Mouse (Mus musculus) cerebellum, adult 2 months (tissue): ENCODE results near the gene 4931414P19Rik. TPM values are rescaled to one million over a fixed set of nuclear protein-coding genes. Genes with fewer than 3 reads are reported as not detected.

Source experiments
- DNase-seq, 2 experiments: peaks; one replicate each; pipeline ENCODE4 v3.0.0; 2021
- H3K27ac ChIP-seq: fragments of 200-500 bp; 2 replicates; pipeline ENCODE4 v1.5.1; 2012; ENCODE audit warnings: low read length, control low read depth, inconsistent platforms; ENCODE audit not compliant: insufficient read depth
- H3K27me3 ChIP-seq: fragments of 200-500 bp; 2 replicates; pipeline ENCODE4 v1.6.1; 2012; ENCODE audit warnings: inconsistent platforms, mild to moderate bottlenecking, low read length, moderate library complexity; ENCODE audit not compliant: control insufficient read depth, insufficient read depth
- H3K4me1 ChIP-seq: fragments of 200-500 bp; 2 replicates; pipeline ENCODE4 v1.6.1; 2011; ENCODE audit warnings: low read length; ENCODE audit not compliant: control insufficient read depth, insufficient read depth
- H3K4me3 ChIP-seq: fragments of 200-500 bp; replicated peaks from 2 replicates; pipeline ENCODE3; 2011; ENCODE audit warnings: mild to moderate bottlenecking, low read depth, low read length, control low read depth; ENCODE audit not compliant: insufficient read depth
- CTCF ChIP-seq: fragments of 200-500 bp; IDR thresholded peaks from 2 replicates; pipeline ENCODE4 v1.5.1; 2011; ENCODE audit warnings: low read depth, mild to moderate bottlenecking, control low read depth, low read length, moderate library complexity, borderline replicate concordance; ENCODE audit not compliant: insufficient read depth
- POLR2A ChIP-seq: fragments of 200-500 bp; IDR thresholded peaks from 2 replicates; pipeline ENCODE4 v1.6.1; 2011; ENCODE audit warnings: low read length, control low read depth, borderline replicate concordance; ENCODE audit not compliant: insufficient read depth
- WGBS: fragments of 180-500 bp; shearing (Covaris S2); methylation state at CpG from one replicate; pipeline ENCODE4 v1.1.7; 2018; 5-methylcytosine and 5-hydroxymethylcytosine counted together
- polyA plus RNA-seq: library from polyadenylated mRNA; depleted of rRNA; stranded (reverse); fragments of >200 nt; gene quantifications from 2 replicates; pipeline ENCODE4 v1.2.3, GENCODE M21; 2012

Gene 4931414P19Rik
- polyA plus RNA-seq, 1 experiment, result 4.0 TPM

GRCm38 (mm10) chr14:54577089-54577982 lies 28.5 kb downstream of the 4931414P19Rik start, which contains the start of gene Ajuba:
Gene Ajuba, minus strand, starts transcription at chr14:54577558.
- TF ChIP-seq POLR2A, result no peak
- peaks cover 10% of the 10 kb centered on the region; the same call in 1 of the 2 replicates for H3K27me3 ChIP-seq
- no peak within 1 kb of the TSS for H3K27ac ChIP-seq
- WGBS, result under 1% methylated on average over 66 of the region's 66 CpGs
- peak; percentile 49 to 57 for DNase-seq
- H3K4me3 ChIP-seq, result peak within 1 kb of the TSS; percentile 60
- H3K4me1 ChIP-seq, result no peaks in the 10 kb centered on the region

GRCm38 (mm10) chr14:54576241-54577088 lies 29.3 kb downstream of the 4931414P19Rik start:
- Histone ChIP-seq H3K27me3 (peaks cover 10% of the 10 kb centered on the region; the same call in 1 of the 2 replicates), H3K4me1 (no peaks in the 10 kb centered on the region), H3K27ac (no peak overlapping the region), H3K4me3 (peak overlapping the region; percentile 60)
- under 1% methylated on average over 84 of the region's 84 CpGs for WGBS
- TF ChIP-seq CTCF (no peak), POLR2A (no peak)
- DNase-seq, result no peak

- H3K4me3 ChIP-seq, result no peak overlapping the region
- H3K27ac ChIP-seq, result no peak overlapping the region
- TF ChIP-seq POLR2A, result no peak
- TF ChIP-seq CTCF, result no peak
- under 1% methylated on average over 39 of the region's 39 CpGs for WGBS
- H3K27me3 ChIP-seq, result peaks cover 10% of the 10 kb centered on the region; the same call in 1 of the 2 replicates
- DNase-seq, result no peak
- no peaks in the 10 kb centered on the region for H3K4me1 ChIP-seq
Measured at GRCm38 (mm10) chr14:54575631-54576030, 30.2 kb downstream of the 4931414P19Rik start.

- H3K27me3 ChIP-seq, result peaks cover 10% of the 10 kb centered on the region; the same call in 1 of the 2 replicates
- DNase-seq, result no peak
- WGBS, result 18% methylated on average over 8 of the region's 8 CpGs
- no peaks in the 10 kb centered on the region for H3K4me1 ChIP-seq
- H3K4me3 ChIP-seq, result no peak overlapping the region
- no peak overlapping the region for H3K27ac ChIP-seq
- no peak for TF ChIP-seq POLR2A
- no peak for TF ChIP-seq CTCF
Measured at GRCm38 (mm10) chr14:54575031-54575430, 30.8 kb downstream of the 4931414P19Rik start.

GRCm38 (mm10) chr14:54574253-54574652 lies 31.5 kb downstream of the 4931414P19Rik start:
- TF ChIP-seq POLR2A (no peak), CTCF (no peak)
- Histone ChIP-seq H3K4me1 (no peaks in the 10 kb centered on the region), H3K27me3 (peaks cover 10% of the 10 kb centered on the region; the same call in 1 of the 2 replicates), H3K4me3 (no peak overlapping the region), H3K27ac (no peak overlapping the region)
- no peak for DNase-seq
- WGBS, result 31% methylated on average over 4 of the region's 4 CpGs

- H3K4me3 ChIP-seq, result no peak overlapping the region
- no peak for TF ChIP-seq POLR2A
- no peak for TF ChIP-seq CTCF
- DNase-seq, result no peak
- no peak overlapping the region for H3K27ac ChIP-seq
- 44% methylated on average over 14 of the region's 14 CpGs for WGBS
- no peaks in the 10 kb centered on the region for H3K4me1 ChIP-seq
- H3K27me3 ChIP-seq, result peaks cover 10% of the 10 kb centered on the region; the same call in 1 of the 2 replicates
Measured at GRCm38 (mm10) chr14:54572790-54573736, 32.7 kb downstream of the 4931414P19Rik start.

GRCm38 (mm10) chr14:54572122-54572521 lies 33.7 kb downstream of the 4931414P19Rik start:
- H3K27ac ChIP-seq, result no peak overlapping the region
- WGBS, result 56% methylated on average over 4 of the region's 4 CpGs

More at GRCm38 (mm10) chr14:54572122-54572521, 33.7 kb downstream of the 4931414P19Rik start:
- H3K4me3 ChIP-seq, result no peak overlapping the region
- no peak for DNase-seq
- TF ChIP-seq POLR2A (no peak), CTCF (no peak)
- no peaks in the 10 kb centered on the region for H3K4me1 ChIP-seq
- peaks cover 10% of the 10 kb centered on the region; the same call in 1 of the 2 replicates for H3K27me3 ChIP-seq
